Mouse (Mus musculus) forebrain, embryonic 10.5 days (tissue): Measurements from ENCODE around the gene Kif12. TPM values are rescaled to one million over a fixed set of nuclear protein-coding genes. Genes with fewer than 3 reads are reported as not detected.

Source experiments
- DNase-seq: peaks from one replicate; pipeline ENCODE4 v3.0.0-alpha.2; 2017; ENCODE audit warnings: low spot score; ENCODE audit errors: extremely low spot score
- H3K27ac ChIP-seq: fragments of 300-500 bp; sonication (generic); 2 replicates; pipeline ENCODE4 v1.5.1; 2016; ENCODE audit warnings: mild to moderate bottlenecking
- H3K27me3 ChIP-seq: fragments of 300-500 bp; sonication (generic); 2 replicates; pipeline ENCODE4 v1.6.1; 2016; ENCODE audit warnings: mild to moderate bottlenecking; ENCODE audit not compliant: poor library complexity, severe bottlenecking
- H3K36me3 ChIP-seq: fragments of 300-500 bp; sonication (generic); replicated peaks from 2 replicates; pipeline ENCODE4 v1.6.1; 2016; ENCODE audit warnings: mild to moderate bottlenecking, moderate library complexity
- H3K4me1 ChIP-seq: fragments of 300-500 bp; sonication (generic); 2 replicates; pipeline ENCODE4 v1.6.1; 2016
- H3K4me3 ChIP-seq: fragments of 300-500 bp; sonication (generic); 2 replicates; pipeline ENCODE4 v1.5.1; 2016; ENCODE audit warnings: mild to moderate bottlenecking, moderate library complexity
- H3K9me3 ChIP-seq: fragments of 300-500 bp; sonication (generic); 2 replicates; pipeline ENCODE4 v1.6.1; 2016; ENCODE audit warnings: mild to moderate bottlenecking, moderate library complexity
- WGBS: fragments of 180-500 bp; shearing (Covaris S2); methylation state at CpG from one replicate; pipeline ENCODE4 v1.1.7; 2016; 5-methylcytosine and 5-hydroxymethylcytosine counted together
- polyA plus RNA-seq: library from polyadenylated mRNA; unstranded; fragments of >200 nt; fragmentation: Nextera tagmentation; extraction: Ambion mirVana; gene quantifications from 2 replicates; pipeline ENCODE4 v1.2.1, GENCODE M21; 2016

The Kif12 gene
- not detected in 2 replicates for polyA plus RNA-seq

DNA sequence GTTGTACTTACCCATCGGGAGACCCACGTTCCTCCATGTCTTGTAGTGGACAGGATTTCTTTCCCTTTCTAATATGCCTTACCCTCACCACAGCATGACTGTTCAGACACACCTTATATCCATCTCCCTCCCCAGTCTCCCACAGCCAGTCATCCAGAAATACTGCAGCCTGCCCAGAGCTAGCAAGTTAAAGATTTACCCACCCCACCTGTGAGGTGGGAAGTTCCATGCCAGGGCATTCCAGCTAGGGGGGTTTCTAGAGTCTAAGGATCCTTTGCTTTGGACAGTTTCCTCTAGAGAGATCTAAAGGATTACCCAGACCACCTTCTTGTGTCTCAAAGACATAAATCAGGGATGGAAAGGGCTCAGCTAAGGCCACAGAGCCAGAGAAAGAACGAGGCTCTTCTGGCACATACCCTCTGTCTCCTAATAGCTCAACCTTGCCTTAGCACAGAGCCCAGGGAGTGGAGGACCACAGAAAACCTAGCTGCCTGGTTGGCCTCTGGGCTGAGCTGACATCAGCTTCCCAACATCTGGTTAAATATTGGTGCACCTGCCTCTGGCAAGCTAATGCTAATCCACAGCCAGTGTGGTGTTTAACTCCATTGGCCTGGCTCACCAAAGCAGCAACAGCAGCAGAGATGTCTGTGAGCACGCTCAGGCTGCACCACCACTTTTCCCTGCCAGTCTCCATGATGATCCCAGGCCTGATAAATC is at the start of gene Kif12:
Kif12 (minus strand) TSS at position 163 of the 717 bp plus-strand sequence.
- H3K27ac ChIP-seq = no peak within 1 kb of the TSS
- peaks cover 29% of the 10 kb centered on the region for H3K27me3 ChIP-seq
- H3K4me3 ChIP-seq = no peak within 1 kb of the TSS
- no peaks in the 10 kb centered on the region for H3K9me3 ChIP-seq
- no peaks in the 10 kb centered on the region for H3K4me1 ChIP-seq
- WGBS = 90% methylated on average over 4 of the region's 4 CpGs
- no peak for DNase-seq
- no peaks in the 10 kb centered on the region for H3K36me3 ChIP-seq

DNA sequence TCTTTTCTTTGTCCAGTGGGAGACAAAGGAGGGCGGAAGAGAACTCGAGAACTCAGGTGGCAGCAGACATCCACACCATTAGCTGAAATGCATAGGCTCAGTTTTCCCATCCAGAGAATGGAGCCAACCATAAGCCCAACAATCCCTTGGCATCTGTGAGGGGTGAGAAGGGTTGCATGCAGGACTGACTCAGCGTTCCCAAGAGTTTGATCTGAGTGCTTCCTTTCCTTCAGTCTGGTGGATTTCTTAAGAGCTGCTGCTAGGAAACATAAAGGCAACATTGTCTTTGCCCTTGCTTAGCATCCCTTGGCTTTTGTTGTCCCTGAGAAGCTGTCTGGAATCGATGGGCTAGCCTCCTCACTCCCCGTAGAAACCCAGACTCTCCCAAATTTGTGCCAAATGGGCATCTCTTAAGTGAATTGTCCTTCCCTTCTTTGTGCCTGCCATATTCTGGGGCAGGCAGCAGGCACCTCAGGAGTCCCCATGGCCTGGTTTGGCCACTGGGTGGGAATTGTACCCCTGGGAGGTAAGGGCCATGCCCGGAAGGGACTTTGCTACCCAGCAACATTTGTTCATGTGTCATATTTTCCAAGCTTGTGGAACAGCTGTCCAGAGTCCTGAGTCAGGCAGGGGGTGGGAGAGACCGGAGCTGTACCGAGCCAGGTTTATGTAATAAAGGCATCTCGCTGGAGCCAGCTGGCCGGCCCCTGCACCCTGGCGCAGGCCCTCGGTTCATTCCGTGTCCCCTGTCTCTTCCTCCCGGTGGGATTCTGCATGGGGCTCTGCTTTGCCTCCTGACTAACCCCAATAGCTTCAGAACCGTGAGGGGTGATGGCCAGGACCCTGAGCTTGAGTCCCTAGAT is 49.4 kb upstream of the Kif12 start:
- H3K36me3 ChIP-seq = peaks cover 36% of the 10 kb centered on the region
- no peak overlapping the region for H3K4me3 ChIP-seq
- no peak for DNase-seq
- H3K27ac ChIP-seq = peak overlapping the region; percentile 16; the same call in 1 of the 2 replicates
- no peaks in the 10 kb centered on the region for H3K9me3 ChIP-seq
- H3K4me1 ChIP-seq = peaks cover 11% of the 10 kb centered on the region
- WGBS = 90% methylated on average over 15 of the region's 15 CpGs
- peaks cover 16% of the 10 kb centered on the region for H3K27me3 ChIP-seq

DNA sequence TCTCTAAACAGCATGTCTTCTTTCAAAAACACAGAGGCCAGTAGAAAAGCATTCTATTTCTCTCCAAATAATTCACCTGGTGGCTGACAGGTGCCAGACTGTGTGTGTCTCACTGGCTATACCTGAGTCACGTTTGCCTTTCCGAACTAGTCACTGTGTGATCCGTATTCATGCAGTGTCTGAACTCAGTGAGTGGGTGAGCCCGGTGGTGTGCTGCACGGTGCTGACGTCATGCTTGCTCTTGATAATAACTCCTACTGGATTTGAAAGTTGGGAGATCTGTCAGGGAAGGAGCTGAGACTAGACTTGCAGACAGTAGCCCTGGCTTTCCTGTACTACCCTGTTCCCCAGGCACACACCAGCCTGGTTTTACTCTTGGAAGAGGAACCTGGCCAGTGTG is 47.7 kb upstream of the Kif12 start:
- 90% methylated on average over 6 of the region's 6 CpGs for WGBS
- Histone ChIP-seq H3K4me3 (no peak overlapping the region), H3K4me1 (peaks cover 26% of the 10 kb centered on the region)

GRCm38 (mm10) chr4:63219059-63219458 is 47.1 kb upstream of the Kif12 start:
- H3K4me3 ChIP-seq = no peak overlapping the region
- DNase-seq = no peak
- peaks cover 32% of the 10 kb centered on the region for H3K4me1 ChIP-seq
- H3K9me3 ChIP-seq = no peaks in the 10 kb centered on the region
- peaks cover 18% of the 10 kb centered on the region for H3K36me3 ChIP-seq
- no peak overlapping the region for H3K27ac ChIP-seq
- WGBS = 89% methylated on average over 3 of the region's 3 CpGs
- H3K27me3 ChIP-seq = peaks cover 30% of the 10 kb centered on the region

More for the DNA sequence above, 47.7 kb upstream of the Kif12 start:
- Histone ChIP-seq H3K27me3 (peaks cover 24% of the 10 kb centered on the region), H3K27ac (no peak overlapping the region), H3K36me3 (peaks cover 23% of the 10 kb centered on the region), H3K9me3 (no peaks in the 10 kb centered on the region)
- DNase-seq = no peak

- Histone ChIP-seq H3K36me3 (peaks cover 11% of the 10 kb centered on the region), H3K4me1 (peaks cover 37% of the 10 kb centered on the region), H3K9me3 (no peaks in the 10 kb centered on the region), H3K27me3 (peaks cover 45% of the 10 kb centered on the region), H3K4me3 (no peak overlapping the region), H3K27ac (no peak overlapping the region)
- DNase-seq = no peak
- WGBS = 89% methylated on average over 6 of the region's 6 CpGs
Measured at GRCm38 (mm10) chr4:63217513-63217912, 45.6 kb upstream of the Kif12 start.

DNA sequence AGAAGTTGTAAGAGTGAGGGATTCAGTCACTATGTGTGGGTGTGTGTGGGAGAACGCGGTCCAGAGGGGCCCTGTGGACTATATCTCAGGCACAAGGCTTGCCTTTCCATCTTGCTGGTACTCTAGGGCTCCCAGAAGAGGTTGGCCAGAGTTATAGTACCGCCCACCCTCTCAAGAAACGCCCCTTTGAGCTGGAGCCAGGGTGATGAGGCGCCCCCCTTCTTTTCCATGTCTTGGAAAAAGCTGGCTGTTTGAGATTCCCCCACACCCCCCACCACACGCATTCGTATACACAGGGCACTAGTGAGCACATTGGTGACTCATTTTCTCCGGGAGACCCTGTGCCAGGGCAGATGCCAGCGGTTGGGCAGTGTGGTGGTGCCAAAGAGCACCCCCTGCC is 44.6 kb upstream of the Kif12 start:
- H3K27me3 ChIP-seq = peaks cover 55% of the 10 kb centered on the region
- H3K27ac ChIP-seq = peak overlapping the region; percentile 88
- no peaks in the 10 kb centered on the region for H3K9me3 ChIP-seq
- peaks cover 37% of the 10 kb centered on the region for H3K4me1 ChIP-seq
- H3K4me3 ChIP-seq = peak overlapping the region; percentile 94
- H3K36me3 ChIP-seq = peaks cover 3% of the 10 kb centered on the region; the same call in 1 of the 2 replicates
- no peak for DNase-seq
- 26% methylated on average over 9 of the region's 9 CpGs for WGBS

DNA sequence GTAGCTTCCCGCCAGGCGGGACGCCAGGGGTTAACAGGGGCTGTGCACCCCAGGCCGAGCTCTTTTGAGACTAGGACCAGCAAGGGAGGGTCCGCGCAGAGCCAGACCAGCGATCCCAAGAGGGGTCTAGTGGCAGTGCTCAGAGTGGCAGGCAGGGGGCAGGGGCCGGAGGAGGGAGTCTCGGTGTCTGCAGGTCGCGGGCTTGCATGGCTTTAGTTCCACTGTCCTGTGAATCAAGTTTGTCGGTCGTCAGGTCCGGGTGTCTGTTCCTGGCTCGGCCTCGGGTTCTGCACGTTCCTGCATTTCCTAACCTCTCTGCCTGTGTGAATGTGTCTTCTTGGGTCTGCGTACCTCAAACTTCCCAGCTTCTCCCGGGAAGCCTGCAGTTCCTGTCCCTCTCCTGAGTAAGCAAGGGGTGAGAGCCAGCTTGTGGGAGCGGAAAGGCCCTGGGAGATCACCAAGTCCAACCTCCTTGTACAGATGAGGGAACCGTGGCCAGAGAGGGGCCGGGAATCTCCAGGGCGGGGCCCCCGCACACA is 44.1 kb upstream of the Kif12 start:
- DNase-seq = peak; percentile 86
- no peaks in the 10 kb centered on the region for H3K9me3 ChIP-seq
- peaks cover 37% of the 10 kb centered on the region for H3K4me1 ChIP-seq
- WGBS = 3% methylated on average over 24 of the region's 24 CpGs
- peak overlapping the region; percentile 88 for H3K27ac ChIP-seq
- H3K36me3 ChIP-seq = no peaks in the 10 kb centered on the region
- H3K4me3 ChIP-seq = peak overlapping the region; percentile 94
- peaks cover 60% of the 10 kb centered on the region for H3K27me3 ChIP-seq

DNA sequence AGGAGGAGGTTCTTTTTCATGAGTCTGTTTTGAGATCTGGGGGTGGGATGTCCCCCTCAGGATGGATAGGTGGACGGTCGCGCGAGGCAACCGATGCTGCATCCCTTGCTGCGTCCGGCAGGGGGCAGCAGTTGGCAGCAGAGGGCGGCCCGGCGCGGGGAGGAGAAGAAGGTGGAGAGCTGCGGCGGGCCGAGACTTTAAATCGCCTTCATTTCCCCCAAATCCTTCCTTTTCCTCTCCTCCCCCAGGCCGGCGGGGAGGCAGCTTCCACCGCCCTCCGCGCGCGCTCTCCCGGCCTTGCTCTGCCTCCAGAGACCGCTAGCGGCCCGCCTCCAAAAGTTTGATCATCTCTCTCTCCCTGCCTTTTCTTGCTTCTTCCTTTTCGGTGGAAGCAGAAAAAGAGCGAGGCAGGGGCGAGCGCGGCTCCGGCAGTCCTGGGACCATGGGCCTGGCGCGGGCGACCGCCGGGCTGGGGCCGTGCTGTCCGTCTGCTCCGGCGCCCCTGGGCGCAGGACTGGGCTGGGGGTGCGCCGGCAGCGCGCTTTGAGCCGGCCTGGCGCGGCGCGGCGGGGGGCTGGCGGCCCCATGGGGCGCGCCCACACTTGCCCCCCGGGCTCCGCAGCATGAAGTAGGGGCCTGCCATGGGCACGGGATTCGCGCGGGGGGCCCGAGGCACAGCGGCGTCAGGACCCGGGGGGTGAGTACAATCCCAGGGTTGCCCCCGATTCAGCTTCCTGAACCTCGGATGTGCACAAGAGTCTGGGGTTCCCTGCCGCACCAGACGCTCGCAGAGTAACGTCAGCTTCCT is 43.5 kb upstream of the Kif12 start:
- Histone ChIP-seq H3K27me3 (peaks cover 62% of the 10 kb centered on the region), H3K4me1 (peaks cover 37% of the 10 kb centered on the region), H3K36me3 (no peaks in the 10 kb centered on the region), H3K27ac (peak overlapping the region; percentile 88), H3K4me3 (peak overlapping the region; percentile 94), H3K9me3 (no peaks in the 10 kb centered on the region)
- under 1% methylated on average over 71 of the region's 71 CpGs for WGBS
- peak; percentile 86 for DNase-seq

DNA sequence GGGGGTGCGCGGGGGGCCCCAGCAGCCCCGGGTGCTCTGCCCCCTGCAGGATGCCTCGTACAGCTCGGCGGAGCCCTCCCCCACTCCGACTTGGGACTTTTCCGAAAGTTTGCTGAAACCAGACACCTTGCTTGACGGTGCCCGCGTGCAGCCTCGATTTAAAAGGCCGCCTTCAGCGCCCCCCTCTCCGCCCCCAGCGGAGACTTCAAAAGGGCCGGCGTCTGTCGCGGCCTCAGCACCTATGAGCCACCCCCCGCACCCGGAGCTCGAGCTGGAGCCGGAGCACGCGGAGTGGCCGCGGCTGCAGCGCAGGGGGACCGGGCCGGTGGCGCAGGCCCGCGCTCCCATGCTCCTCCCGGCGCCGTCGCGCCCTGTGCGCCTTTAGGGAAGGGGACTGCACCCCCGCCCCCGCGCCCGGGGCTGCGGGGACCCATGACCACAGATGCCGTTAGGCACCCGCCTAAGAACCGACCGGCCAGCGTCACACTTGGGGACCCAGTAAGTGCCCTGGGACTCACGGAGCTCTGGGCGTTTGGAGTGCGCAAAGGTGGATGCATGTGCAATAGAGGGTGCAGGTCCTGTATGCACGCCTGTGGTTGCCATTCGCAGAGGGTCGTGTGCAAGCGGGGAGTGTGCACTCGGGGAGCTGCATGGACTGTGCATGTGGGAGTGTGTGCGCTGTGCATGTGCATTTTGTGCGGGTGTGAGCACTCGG is 42.1 kb upstream of the Kif12 start, which contains the start of gene Col27a1:
Col27a1 (plus strand) TSS at position 98 of the 715 bp plus-strand sequence.
- Histone ChIP-seq H3K36me3 (no peaks in the 10 kb centered on the region), H3K27me3 (peaks cover 62% of the 10 kb centered on the region), H3K4me3 (peak within 1 kb of the TSS; percentile 94), H3K4me1 (peaks cover 37% of the 10 kb centered on the region), H3K9me3 (no peaks in the 10 kb centered on the region), H3K27ac (peak within 1 kb of the TSS; percentile 78)
- under 1% methylated on average over 61 of the region's 61 CpGs for WGBS
- peak; percentile 63 for DNase-seq

DNA sequence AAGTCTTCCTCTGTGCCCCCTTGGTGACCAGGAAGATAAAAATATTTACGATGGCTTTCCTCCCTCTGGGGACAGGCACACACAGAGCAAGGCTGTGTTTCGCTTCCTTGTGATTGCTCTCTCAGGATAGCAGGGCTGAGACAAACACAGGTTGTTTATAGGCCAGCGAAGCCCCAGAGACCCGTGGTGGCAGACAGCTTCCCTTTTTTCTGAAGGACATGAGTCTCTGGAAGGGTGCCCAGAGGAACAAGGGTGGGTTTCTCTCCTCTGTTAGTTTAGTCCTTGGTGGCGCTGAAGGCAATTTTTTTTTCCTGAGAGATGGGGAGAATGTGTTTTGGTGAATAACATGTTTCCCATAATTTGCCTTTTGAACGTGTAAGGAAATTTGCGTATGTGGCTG is 33.7 kb upstream of the Kif12 start:
- WGBS = 90% methylated on average over 7 of the region's 7 CpGs
- Histone ChIP-seq H3K9me3 (no peaks in the 10 kb centered on the region), H3K27ac (no peak overlapping the region), H3K36me3 (no peaks in the 10 kb centered on the region), H3K4me3 (no peak overlapping the region), H3K27me3 (no peaks in the 10 kb centered on the region), H3K4me1 (no peaks in the 10 kb centered on the region)
- no peak for DNase-seq

DNA sequence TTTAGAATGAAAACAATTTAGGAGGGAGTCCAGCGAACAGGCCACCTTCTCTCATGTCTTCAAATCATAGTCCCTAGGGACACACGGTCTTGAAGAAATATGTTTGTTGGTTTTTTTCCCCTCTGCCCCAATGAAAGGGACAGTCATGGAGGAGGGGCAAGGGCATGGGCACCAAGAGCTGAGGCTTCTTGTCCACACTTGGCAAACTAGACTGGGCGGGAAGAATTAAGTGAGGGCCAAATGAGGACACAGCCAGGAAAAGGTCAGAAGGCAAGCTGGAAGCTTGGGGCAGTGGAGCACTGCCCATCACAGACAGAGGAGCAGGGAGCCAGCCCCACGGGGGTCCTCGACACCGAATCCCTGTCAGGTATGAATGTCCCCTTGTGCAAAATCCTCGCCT is 31.9 kb upstream of the Kif12 start:
- H3K4me3 ChIP-seq = no peak overlapping the region
- H3K36me3 ChIP-seq = no peaks in the 10 kb centered on the region
- no peaks in the 10 kb centered on the region for H3K9me3 ChIP-seq
- no peak overlapping the region for H3K27ac ChIP-seq
- H3K27me3 ChIP-seq = no peaks in the 10 kb centered on the region
- 92% methylated on average over 7 of the region's 7 CpGs for WGBS
- no peak for DNase-seq
- no peaks in the 10 kb centered on the region for H3K4me1 ChIP-seq

DNA sequence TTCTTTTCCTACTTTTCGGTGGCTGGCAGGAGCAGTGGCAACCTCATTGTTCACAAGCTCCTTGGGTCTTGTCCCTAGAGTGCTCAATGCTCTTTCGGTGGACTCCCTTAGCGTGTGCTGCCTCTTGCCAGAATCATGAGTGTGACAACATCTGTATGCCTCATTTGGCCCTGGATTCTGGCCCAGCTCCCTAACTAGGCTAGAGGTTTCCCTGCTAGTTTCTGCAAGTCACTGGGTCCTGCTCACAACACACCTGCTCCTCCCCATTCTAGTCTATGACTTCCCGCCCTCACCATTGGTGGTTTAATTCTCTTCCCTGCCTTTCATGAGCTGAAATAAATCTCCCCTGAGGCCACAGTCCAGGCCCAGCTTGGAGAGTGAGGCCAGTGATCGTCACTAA is 27.4 kb upstream of the Kif12 start:
- H3K27ac ChIP-seq = no peak overlapping the region
- WGBS = 83% methylated on average over 5 of the region's 5 CpGs
- no peak for DNase-seq
- H3K27me3 ChIP-seq = no peaks in the 10 kb centered on the region
- H3K4me1 ChIP-seq = no peaks in the 10 kb centered on the region
- no peaks in the 10 kb centered on the region for H3K36me3 ChIP-seq
- no peak overlapping the region for H3K4me3 ChIP-seq
- no peaks in the 10 kb centered on the region for H3K9me3 ChIP-seq
